Mouse (Mus musculus) layer of hippocampus, postnatal 36 days (tissue): Measurements from ENCODE around the gene Nme9. TPM values are rescaled to one million over a fixed set of nuclear protein-coding genes. Genes with fewer than 3 reads are reported as not detected.
A peak's percentile ranks its signal among the peaks of the same experiment; 100 is the strongest.

ENCODE experiments used
- DNase-seq, 2 experiments: peaks; one replicate each; pipeline ENCODE4 v3.0.0; 2022
- total RNA-seq, 2 experiments: library from RNA; stranded (reverse); gene quantifications; 2 replicates each; pipeline ENCODE4 v1.2.3; 2021

Gene Nme9
- under 1 TPM in 1 of 2 experiments, not detected in 1; 0.42 TPM for total RNA-seq

- no peak for DNase-seq
Measured at GRCm38 (mm10) chr9:99451161-99451560, at the start of gene Nme9. Nme9 (plus strand) TSS chr9:99451475.

GRCm38 (mm10) chr9:99409280-99409679 lies 42.0 kb upstream of the Nme9 start:
- DNase-seq, result no peak

DNA sequence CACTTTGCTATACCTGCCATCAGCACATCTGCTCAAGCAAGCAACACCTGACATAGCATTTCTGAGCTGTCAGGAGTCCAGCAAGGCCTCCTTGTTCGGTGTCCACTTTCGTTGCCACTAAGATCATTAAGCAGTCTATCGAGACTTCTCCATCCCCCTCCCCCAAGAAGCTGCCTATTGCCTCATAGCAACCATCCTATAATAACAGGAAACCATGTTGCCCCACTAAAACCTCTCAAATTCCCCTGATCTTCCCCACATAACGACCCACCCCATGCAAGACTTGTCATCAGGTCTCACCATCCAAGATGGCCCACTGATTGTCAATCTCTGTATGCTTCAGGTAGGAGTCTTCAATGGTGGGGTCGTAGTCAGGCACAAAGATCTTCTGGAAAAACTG lies 40.2 kb upstream of the Nme9 start:
- DNase-seq, result no peak

GRCm38 (mm10) chr9:99411785-99412184 lies 39.5 kb upstream of the Nme9 start:
- DNase-seq, result no peak

GRCm38 (mm10) chr9:99416809-99417208 lies 34.5 kb upstream of the Nme9 start:
- DNase-seq, result no peak

GRCm38 (mm10) chr9:99417288-99417846 lies 33.9 kb upstream of the Nme9 start:
- no peak for DNase-seq

- DNase-seq, result peak; percentile 78 to 81
Measured at GRCm38 (mm10) chr9:99418377-99418776, 32.9 kb upstream of the Nme9 start.

GRCm38 (mm10) chr9:99419951-99420701 lies 31.1 kb upstream of the Nme9 start:
- no peak for DNase-seq

DNA sequence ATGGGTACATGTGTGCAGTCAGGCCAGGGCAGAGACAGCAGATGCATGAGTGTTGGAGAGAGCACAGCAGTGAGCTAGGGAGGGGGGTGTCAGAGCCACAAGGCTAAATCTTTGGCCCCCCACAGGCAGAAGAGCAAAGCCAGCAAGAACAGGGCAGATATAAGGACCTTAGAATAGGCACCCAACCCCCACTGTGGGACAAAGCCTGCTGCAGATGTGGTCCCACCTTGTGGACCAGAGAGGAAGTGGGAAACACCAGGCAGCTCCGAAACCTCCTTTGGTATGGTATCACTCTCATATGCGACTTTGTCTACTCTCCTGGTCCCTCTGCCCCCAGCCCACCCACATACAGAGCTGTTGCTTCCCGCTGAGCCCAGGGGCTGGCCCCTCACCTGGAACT lies 29.4 kb upstream of the Nme9 start:
- DNase-seq, result no peak

DNA sequence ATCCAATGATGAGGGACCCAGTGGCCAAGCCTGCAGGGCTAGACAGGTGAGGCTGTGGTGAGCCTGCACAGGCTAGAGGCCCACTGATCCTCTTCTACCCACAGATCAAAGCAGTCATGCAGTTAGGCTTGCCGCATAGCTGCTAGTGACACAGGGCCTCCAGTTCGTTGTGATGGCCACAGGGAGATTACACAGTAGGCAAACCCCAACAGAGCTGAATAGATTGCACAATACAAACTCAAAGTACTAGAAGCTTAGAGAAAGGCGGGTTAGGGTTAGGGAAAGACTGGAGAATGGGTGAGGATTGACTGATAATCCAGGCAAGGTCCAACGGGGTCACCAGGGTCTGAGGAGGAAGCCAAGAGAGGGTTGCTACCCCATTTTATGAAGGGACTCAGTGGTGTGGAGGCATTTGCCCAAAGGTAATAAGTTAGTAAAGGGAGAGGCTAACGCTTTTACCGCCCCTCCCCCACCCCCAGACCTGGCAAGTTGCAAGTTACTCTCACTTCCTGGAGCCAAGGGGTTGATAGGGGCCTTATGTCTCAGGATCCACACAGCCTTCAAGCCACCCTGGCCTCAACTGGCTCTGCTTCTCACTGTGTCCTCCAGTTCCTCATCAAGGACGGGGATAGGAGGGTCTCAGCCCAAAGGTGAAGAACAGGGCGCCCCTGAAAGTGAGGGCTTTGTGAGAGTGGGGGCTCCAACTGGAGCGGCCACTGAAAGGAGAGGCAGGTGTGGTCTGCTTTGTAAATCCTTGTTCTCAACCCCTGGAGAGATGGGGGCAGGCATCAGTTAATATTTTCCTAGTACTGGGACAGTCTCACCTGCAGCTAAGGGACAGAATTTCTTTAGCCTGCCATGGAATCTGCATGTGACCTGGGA lies 27.3 kb upstream of the Nme9 start:
- DNase-seq, result no peak

- DNase-seq, result no peak
Measured at GRCm38 (mm10) chr9:99424574-99424863, 26.8 kb upstream of the Nme9 start.

DNA sequence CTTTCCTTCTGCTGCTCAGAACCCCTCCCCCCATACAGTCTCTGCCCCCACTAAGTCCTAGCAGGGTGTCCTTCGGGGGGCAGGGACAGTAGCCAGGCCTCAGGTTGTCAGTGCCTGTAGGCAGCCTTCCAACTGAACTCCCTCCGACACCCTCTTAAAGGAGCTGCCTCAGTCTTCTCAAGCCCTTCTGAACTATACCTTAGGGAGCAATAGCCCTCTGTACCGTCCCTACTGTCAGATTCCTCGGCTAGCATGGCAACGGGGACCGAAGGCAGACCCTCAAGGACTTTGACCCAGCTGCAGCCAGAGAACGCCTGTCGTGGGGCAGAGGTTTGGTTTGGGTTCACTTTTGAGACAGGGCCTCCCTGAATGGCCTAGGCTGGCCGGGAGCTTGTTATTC lies 26.0 kb upstream of the Nme9 start:
- no peak for DNase-seq

GRCm38 (mm10) chr9:99428601-99429331 lies 22.5 kb upstream of the Nme9 start:
- DNase-seq, result no peak

DNA sequence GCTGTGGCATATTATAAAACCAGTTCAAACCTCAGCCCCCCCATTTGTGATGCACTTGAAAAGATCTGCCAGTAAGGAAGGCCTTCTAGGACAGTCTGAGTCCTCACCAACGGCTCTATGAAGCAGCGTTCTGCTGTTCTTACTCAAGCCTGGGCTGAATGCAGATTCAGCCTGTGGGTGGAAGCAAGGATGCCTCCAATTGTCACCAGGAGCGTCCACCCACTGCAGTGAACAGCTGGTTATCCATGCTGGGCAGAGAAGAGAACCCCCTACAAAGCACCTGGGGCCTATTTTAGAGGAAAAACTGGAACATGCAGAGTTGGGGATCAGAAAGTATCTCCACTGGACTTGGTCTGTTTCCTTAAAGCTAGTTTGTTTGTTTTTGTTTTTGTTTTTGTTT lies 21.4 kb upstream of the Nme9 start:
- no peak for DNase-seq

DNA sequence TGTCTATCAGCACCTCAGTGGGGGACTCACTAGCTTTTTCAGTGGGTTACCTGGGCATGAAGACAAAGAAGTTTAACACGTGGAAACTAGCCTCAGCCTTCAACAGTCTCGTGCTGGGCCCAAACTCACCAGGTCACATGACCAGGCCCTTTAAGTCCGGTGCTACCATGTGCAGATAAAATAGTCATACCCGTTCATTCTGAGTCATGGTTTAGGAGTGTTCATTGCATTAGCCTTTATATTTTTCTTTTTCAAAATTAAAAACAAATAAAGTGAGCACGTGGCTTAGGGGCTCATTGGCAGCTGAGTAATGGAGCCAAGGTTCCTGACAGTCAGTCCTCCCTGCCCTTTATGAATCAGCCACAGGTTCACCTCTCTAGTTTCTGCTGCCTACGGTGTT lies 20.5 kb upstream of the Nme9 start:
- no peak for DNase-seq

GRCm38 (mm10) chr9:99431346-99431745 lies 19.9 kb upstream of the Nme9 start:
- DNase-seq, result no peak

DNA sequence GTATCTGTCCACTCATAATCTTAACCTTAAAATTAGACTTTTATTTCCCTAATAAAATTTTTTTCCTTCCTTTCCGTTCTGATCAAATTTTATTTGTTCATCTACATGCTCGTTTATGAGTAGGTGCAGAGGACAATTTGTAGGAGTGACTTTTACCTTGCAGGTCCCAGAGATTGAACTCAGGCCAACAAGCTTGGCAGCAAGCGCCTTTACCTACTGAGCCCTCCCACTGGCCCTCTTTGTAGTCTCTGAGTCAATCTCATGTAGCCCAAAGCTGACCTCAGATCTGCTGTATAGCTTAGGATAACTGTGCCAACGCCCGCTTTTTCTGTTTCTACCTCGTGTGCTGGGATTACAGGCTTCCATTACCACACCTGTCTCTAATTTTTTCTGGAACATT lies 19.3 kb upstream of the Nme9 start:
- DNase-seq, result no peak

GRCm38 (mm10) chr9:99432478-99432877 lies 18.8 kb upstream of the Nme9 start:
- DNase-seq, result no peak

DNA sequence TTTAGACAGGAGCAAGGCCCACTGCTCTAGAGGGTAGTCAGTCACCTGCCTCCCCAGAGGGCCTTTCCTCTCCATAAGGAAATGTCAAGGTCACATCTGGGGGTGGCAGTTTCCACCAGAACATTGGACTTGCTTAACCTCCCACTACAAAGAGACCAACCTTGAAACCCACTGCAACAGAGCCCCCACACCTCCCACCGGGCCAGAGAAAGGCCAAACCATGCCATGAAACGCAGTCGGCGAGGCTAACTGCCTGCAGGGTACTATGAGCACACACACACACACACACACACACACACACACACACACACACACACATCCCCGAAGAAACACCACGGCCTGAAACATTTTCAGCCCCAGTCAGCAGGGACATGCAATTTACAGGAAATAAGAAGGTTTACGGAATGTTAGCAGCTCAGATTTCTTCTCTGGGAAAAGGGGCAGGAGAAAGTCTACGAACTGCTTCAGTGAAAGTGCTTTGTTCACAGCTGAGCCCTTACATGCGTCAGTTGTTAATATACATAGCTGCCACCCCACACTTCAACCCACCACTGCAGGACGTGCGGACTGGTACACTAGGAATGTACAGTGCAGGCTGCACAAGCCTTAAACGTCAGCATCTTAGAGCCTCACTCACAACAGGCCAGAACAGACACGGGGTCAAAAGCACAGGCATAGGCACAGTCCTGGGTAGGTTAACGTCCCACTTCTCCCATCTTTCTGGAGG lies 16.2 kb upstream of the Nme9 start:
- peak in 1 of 2 experiments; percentile 49 for DNase-seq

- DNase-seq, result no peak
Measured at GRCm38 (mm10) chr9:99435619-99436181, 15.6 kb upstream of the Nme9 start.

GRCm38 (mm10) chr9:99436182-99437030 lies 14.9 kb upstream of the Nme9 start:
- DNase-seq, result peak; percentile 82 to 84
